Mouse (Mus musculus): Measurements from ENCODE around the gene Gm11565.
"Not testable (repeated sequence)": the region's sequence is repeated elsewhere in the genome, so short reads cannot be mapped to it uniquely, and the experiment has no call there.

Gm11565 gene

DNA sequence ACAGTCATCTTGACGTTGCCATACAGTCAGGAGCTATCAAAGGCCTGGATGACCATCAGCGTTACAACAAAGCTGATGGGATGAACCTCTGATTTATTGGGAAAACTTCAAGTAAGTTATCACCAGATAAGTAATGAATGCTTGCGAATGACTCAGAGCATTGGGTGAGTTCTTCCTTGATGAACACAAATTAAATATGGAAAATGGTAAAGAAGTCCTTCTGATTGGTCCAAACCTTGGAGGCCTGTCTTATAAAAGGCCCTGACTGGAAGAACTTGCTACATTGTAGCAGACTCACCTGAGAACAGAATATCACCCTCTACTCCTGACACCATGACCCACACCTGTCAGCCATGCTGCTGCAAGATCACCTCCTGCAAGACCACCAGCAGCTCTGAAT, at the start of gene Gm11565:
TSS of gene Gm11565 (plus strand) at position 301 of the 400 bp plus-strand sequence.
- DNase-seq (ENCODE audit: low read depth, low spot score): no peak

- DNase-seq (ENCODE audit: low read depth, low spot score): not testable (repeated sequence)
Observed at GRCm38 (mm10) chr11:99873089-99873488, 41.5 kb upstream of the Gm11565 start, which contains the start of gene Krtap9-1. Krtap9-1 (plus strand) TSS chr11:99873389.

DNA sequence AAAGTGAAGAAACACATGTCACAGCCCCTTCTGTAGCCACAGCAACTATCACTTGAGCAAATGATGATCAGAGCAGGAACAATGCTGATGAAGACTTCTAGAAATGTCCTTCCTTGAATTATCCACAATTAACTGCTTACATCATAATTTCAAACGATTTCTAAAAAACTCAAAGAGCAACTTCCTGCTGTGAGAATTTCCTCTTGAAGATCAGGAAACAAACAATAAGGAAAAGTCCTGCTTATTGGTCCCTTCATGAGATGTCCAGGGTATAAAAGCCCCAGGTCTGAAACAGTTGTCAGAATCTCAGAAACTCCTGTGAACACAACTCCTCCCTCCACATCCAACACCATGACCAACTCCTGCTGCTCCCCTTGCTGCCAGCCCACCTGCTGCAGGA, 35.7 kb upstream of the Gm11565 start, which contains the start of gene Gm11567:
TSS of gene Gm11567 (plus strand) at position 301 of the 400 bp plus-strand sequence.
- DNase-seq (ENCODE audit: low read depth, low spot score): not testable (repeated sequence)

DNA sequence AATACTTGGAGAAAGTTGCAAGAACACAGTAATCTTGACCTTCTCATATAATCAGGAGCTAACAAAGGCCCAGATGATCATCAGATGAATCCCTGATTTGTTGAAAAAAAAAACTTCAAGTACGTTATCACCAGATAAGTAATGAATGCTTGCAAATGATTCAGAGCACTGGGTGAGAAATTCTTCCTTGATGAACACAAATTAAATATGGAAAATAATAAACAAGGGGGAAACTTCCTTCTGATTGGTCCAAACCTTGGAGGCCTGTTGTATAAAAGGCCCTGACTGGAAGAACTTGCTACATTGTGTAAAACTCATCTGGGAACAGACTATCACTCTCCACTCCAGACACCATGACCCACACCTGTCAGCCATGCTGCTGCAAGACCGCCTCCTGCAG, 6.9 kb upstream of the Gm11565 start, which contains the start of gene Krtap31-1:
TSS of gene Krtap31-1 (plus strand) at position 301 of the 400 bp plus-strand sequence.
- DNase-seq (ENCODE audit: low read depth, low spot score): no peak

DNA sequence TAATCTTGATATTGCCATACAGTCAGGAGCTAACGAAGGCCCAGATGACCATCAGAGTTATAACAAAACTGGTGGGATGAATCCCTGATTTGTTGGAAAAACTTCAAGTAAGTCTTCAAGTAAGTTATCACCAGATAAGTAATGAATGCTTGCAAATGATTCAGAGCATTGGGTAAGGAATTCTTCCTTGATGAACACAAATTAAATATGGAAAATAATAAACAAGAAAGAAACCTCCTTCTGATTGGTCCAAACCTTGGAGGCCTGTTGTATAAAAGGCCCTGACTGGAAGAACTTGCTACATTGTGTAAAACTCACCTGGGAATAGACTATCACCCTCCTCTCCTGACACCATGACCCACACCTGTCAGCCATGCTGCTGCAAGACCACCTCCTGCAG, 21.4 kb downstream of the Gm11565 start, which contains the start of gene Krtap31-2:
TSS of gene Krtap31-2 (plus strand) at position 301 of the 400 bp plus-strand sequence.
- DNase-seq (ENCODE audit: low read depth, low spot score): no peak

GRCm38 (mm10) chr11:99937751-99938264, 23.3 kb downstream of the Gm11565 start:
- DNase-seq (ENCODE audit: low read depth, low spot score): no peak

DNA sequence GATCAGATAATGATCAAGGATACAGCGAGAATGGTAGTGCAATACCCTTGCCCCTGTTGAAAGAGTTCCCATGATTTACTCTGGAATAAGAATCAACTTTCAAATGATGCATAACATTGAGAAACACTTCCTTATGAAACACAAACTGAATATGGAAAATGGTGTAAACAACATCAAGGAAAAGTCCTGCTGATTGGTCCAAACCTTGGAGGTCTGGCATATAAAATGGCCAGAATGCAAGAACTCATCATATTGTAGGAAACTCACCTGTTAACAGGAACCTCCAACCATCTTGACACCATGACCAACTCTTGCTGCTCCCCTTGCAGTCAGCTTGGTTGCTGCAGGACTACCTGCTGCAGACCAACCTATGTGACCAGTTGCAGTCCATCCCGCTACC, 33.6 kb downstream of the Gm11565 start, which contains the start of gene Krtap9-5:
TSS of gene Krtap9-5 (plus strand) at position 301 of the 400 bp plus-strand sequence.
- DNase-seq (ENCODE audit: low read depth, low spot score): no peak

DNA sequence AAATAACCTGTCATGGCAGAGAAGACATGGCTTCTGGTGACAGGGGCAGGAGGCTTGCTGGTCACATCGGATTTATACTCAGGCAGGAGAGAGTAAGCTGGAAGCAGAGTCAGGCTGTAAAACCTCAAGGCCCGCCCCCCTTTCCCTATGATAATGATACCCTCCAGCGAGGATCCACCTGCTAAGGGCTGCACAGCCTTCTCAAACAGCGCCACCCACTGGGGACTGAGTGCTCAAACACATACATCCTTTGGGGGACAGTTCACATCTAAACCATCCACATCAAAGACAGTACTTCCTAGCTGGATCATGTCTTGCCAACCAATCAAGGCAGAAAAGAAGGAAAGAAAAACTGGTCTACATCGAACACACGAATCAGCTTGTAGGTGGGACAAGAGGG, 49.7 kb downstream of the Gm11565 start:
- DNase-seq (ENCODE audit: low read depth, low spot score): no peak
